Mouse (Mus musculus) MEL (cell line): ENCODE data around the gene Ormdl2.

Experiments used
- EP300 ChIP-seq, 2 experiments: IDR thresholded peaks; 2 replicates each; pipeline ENCODE4 v1.6.1; 2011; ENCODE audit warnings: improper control_type of control experiment in 2 of 2, low read length in 2 of 2, low read depth in 1 of 2, mild to moderate bottlenecking in 1 of 2
- MAFK ChIP-seq: IDR thresholded peaks from 2 replicates; pipeline ENCODE4 v1.6.1; 2011; ENCODE audit warnings: low read depth, mild to moderate bottlenecking, low read length, improper control_type of control experiment, borderline replicate concordance
- TAL1 ChIP-seq: IDR thresholded peaks from 2 replicates; pipeline ENCODE4 v1.6.1; 2012; ENCODE audit warnings: mild to moderate bottlenecking, inconsistent platforms, low read length, moderate library complexity, mixed read lengths
- TCF12 ChIP-seq: IDR thresholded peaks from 2 replicates; pipeline ENCODE4 v1.6.1; 2014; ENCODE audit warnings: low read depth, mild to moderate bottlenecking, inconsistent platforms, low read length, improper control_type of control experiment, moderate library complexity

DNA sequence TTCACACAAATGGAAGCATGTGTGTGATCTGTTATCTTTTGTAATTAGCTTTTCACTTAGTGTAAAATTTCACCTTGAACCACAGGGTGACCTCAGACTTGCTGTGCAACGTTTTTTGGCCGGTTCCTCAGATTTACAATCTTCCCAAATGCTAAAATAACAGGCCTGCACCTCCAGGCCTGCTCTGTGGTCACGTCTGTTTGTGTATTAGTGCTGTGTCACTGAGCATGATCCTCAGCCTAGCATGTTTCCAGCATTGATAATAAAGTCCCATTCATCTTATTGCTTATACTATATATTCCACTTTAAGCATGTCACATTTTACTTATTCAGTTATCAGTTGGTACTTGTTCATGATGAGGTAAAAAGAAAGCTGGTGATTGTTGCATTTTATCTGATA is 28.9 kb upstream of the Ormdl2 start:
- TF ChIP-seq MAFK (no peak), EP300 (IDR thresholded peaks at IDR 0.05; ENCODE audit: low read depth in 1 of 2, low read length in 2 of 2) (no peak), TCF12 (no peak), TAL1 (no peak)
